Mouse (Mus musculus): Measurements from ENCODE around the gene Erc1. TPM values are rescaled to one million over a fixed set of nuclear protein-coding genes. Genes with fewer than 3 reads are reported as not detected.

Erc1 gene
- polyA plus RNA-seq, 1 experiment from 2014 or later, result 20.0 TPM

DNA sequence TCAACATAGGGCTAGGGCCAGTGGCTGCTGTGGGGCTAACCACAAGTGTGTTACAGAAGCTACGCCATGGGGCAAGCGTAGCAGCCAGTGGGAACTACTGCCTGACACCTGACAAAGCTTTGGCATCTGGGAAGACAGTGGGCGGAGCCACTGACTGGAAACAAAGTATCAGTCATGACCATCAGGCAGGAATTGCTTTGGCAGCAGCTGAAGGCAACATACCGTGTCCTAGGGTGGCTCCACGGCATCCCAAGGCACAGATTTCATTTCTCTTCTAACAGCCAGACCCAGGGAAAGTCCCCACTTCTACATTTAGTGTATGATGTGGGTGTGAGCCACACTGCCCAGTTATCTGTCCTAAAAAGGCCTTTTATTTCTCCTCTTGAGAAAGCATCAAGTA, 321.5 kb downstream of the Erc1 start:
- no peak for ATAC-seq (ENCODE audit: insufficient number of reproducible peaks, insufficient read depth, low FRiP score, low read depth)
- no peaks in the 10 kb centered on the region for H3K27me3 ChIP-seq (ENCODE audit: control insufficient read depth, insufficient read depth, low read length)
- H3K4me1 ChIP-seq (ENCODE audit: control insufficient read depth in 2 of 2, insufficient read depth in 2 of 2, low read length in 2 of 2), result peaks cover 9 to 14% of the 10 kb centered on the region in 2 experiments; a peak in 2 of 4 replicates
- no peaks in the 10 kb centered on the region for H3K36me3 ChIP-seq (ENCODE audit: control insufficient read depth, insufficient read depth, low read length)
- H3K4me2 ChIP-seq (ENCODE audit: low read length), result no peak overlapping the region
- H3K9me3 ChIP-seq (ENCODE audit: control insufficient read depth, low read length), result no peaks in the 10 kb centered on the region
- H3K9ac ChIP-seq (ENCODE audit: low read length), result no peak overlapping the region
- no peak overlapping the region for H3K4me3 ChIP-seq (ENCODE audit: control insufficient read depth in 1 of 2, insufficient read depth in 1 of 2, low read depth in 1 of 2, low read length in 2 of 2)
- H3K27ac ChIP-seq (replicated peaks in 1 of 2; ENCODE audit: control insufficient read depth in 1 of 2, insufficient read depth in 1 of 2, low read depth in 2 of 2, low read length in 2 of 2), result no peak overlapping the region
- WGBS, result 75% methylated on average over 5 of the region's 5 CpGs

- no peaks in the 10 kb centered on the region for H3K36me3 ChIP-seq (ENCODE audit: control insufficient read depth, insufficient read depth, low read length)
- H3K27me3 ChIP-seq (ENCODE audit: control insufficient read depth, insufficient read depth, low read length), result no peaks in the 10 kb centered on the region
- no peak overlapping the region for H3K9ac ChIP-seq (ENCODE audit: low read length)
- no peak overlapping the region for H3K27ac ChIP-seq (replicated peaks in 1 of 2; ENCODE audit: control insufficient read depth in 1 of 2, insufficient read depth in 1 of 2, low read depth in 2 of 2, low read length in 2 of 2)
- no peak overlapping the region for H3K4me3 ChIP-seq (ENCODE audit: control insufficient read depth in 1 of 2, insufficient read depth in 1 of 2, low read depth in 1 of 2, low read length in 2 of 2)
- H3K4me1 ChIP-seq (ENCODE audit: control insufficient read depth in 2 of 2, insufficient read depth in 2 of 2, low read length in 2 of 2), result peaks cover 16 to 25% of the 10 kb centered on the region in 2 experiments
- ATAC-seq (ENCODE audit: insufficient number of reproducible peaks, insufficient read depth, low FRiP score, low read depth), result no peak
- H3K9me3 ChIP-seq (ENCODE audit: control insufficient read depth, low read length), result no peaks in the 10 kb centered on the region
- H3K4me2 ChIP-seq (ENCODE audit: low read length), result no peak overlapping the region
- 49% methylated on average over 3 of the region's 3 CpGs for WGBS
Measured at GRCm38 (mm10) chr6:119521931-119522391, 326.0 kb downstream of the Erc1 start.

DNA sequence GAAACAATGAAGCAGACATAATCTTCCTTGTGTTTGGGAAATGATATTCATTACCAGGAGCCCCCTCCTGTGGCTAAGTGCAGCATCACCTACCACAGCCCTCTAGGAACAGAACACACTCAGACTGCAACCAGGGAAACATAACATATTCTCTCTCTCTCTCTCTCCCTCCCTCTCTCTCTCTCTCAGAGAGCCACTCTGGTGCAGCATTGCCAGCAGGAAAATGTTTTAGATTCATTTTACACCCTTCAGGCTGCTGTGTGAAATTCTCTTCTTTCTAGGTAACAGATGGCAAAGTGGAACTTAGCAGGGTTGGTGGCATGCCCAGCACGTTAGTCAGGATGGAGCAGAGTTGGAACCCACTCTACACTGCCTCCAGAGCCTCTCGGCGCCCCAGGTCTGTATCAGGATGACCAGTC, 326.5 kb downstream of the Erc1 start:
- Histone ChIP-seq H3K4me1 (ENCODE audit: control insufficient read depth in 2 of 2, insufficient read depth in 2 of 2, low read length in 2 of 2) (peaks cover 16 to 23% of the 10 kb centered on the region in 2 experiments), H3K27me3 (ENCODE audit: control insufficient read depth, insufficient read depth, low read length) (no peaks in the 10 kb centered on the region), H3K4me3 (ENCODE audit: control insufficient read depth in 1 of 2, insufficient read depth in 1 of 2, low read depth in 1 of 2, low read length in 2 of 2) (no peak overlapping the region), H3K9ac (ENCODE audit: low read length) (no peak overlapping the region), H3K9me3 (ENCODE audit: control insufficient read depth, low read length) (no peaks in the 10 kb centered on the region), H3K27ac (replicated peaks in 1 of 2; ENCODE audit: control insufficient read depth in 1 of 2, insufficient read depth in 1 of 2, low read depth in 2 of 2, low read length in 2 of 2) (no peak overlapping the region), H3K4me2 (ENCODE audit: low read length) (no peak overlapping the region), H3K36me3 (ENCODE audit: control insufficient read depth, insufficient read depth, low read length) (no peaks in the 10 kb centered on the region)
- ATAC-seq (ENCODE audit: insufficient number of reproducible peaks, insufficient read depth, low FRiP score, low read depth), result no peak
- 67% methylated on average over 3 of the region's 3 CpGs for WGBS

Other genes starting within 250 kb of the Erc1 start
- 13.0 and 13.7 TPM in 2 replicates for gene Rad52, start 54.5 kb upstream of the Erc1 start, polyA plus RNA-seq (2014; fragmentation: Nextera tagmentation; extraction: Ambion mirVana)
- 86.0 and 94.9 TPM in 2 replicates for gene Wnk1, start 190.5 kb upstream of the Erc1 start, polyA plus RNA-seq (2014; fragmentation: Nextera tagmentation; extraction: Ambion mirVana)
- gene Ninj2, start 245.2 kb upstream of the Erc1 start, polyA plus RNA-seq (2014; fragmentation: Nextera tagmentation; extraction: Ambion mirVana), result not detected in 2 replicates